Mouse (Mus musculus) forebrain, embryonic 15.5 days (tissue): ENCODE results near the gene Psg20. TPM values are rescaled to one million over a fixed set of nuclear protein-coding genes. Genes with fewer than 3 reads are reported as not detected.
"Not testable (repeated sequence)": the region's sequence is repeated elsewhere in the genome, so short reads cannot be mapped to it uniquely, and the experiment has no call there.

ENCODE experiments used
- ATAC-seq: fragments of 200-750 bp; cut with Nextera tagmentation; replicated peaks from 2 replicates; pipeline ENCODE4 v1.8.0; 2017; ENCODE audit warnings: mild to moderate bottlenecking, moderate TSS enrichment, moderate library complexity
- H3K27ac ChIP-seq: fragments of 300-500 bp; sonication (generic); replicated peaks from 2 replicates; pipeline ENCODE4 v1.5.1; 2015; ENCODE audit warnings: mild to moderate bottlenecking, inconsistent platforms
- H3K27me3 ChIP-seq: fragments of 300-500 bp; sonication (generic); 2 replicates; pipeline ENCODE4 v1.6.1; 2015; ENCODE audit warnings: inconsistent platforms
- H3K36me3 ChIP-seq: fragments of 300-500 bp; sonication (generic); 2 replicates; pipeline ENCODE4 v1.6.1; 2015; ENCODE audit warnings: mild to moderate bottlenecking, inconsistent platforms
- H3K4me1 ChIP-seq: fragments of 300-500 bp; sonication (generic); 2 replicates; pipeline ENCODE4 v1.6.1; 2015; ENCODE audit warnings: inconsistent platforms
- H3K4me2 ChIP-seq: fragments of 300-500 bp; sonication (generic); replicated peaks from 2 replicates; pipeline ENCODE4 v1.6.1; 2015; ENCODE audit warnings: mild to moderate bottlenecking, inconsistent platforms
- H3K4me3 ChIP-seq: fragments of 300-500 bp; sonication (generic); 2 replicates; pipeline ENCODE4 v1.5.1; 2015; ENCODE audit warnings: mild to moderate bottlenecking, inconsistent platforms
- H3K9ac ChIP-seq: fragments of 300-500 bp; sonication (generic); replicated peaks from 2 replicates; pipeline ENCODE4 v1.6.1; 2015; ENCODE audit warnings: mild to moderate bottlenecking, inconsistent platforms
- H3K9me3 ChIP-seq: fragments of 300-500 bp; sonication (generic); 2 replicates; pipeline ENCODE4 v1.6.1; 2016; ENCODE audit warnings: inconsistent platforms
- WGBS: fragments of 180-500 bp; shearing (Covaris S2); methylation state at CpG from one replicate; pipeline ENCODE4 v1.1.7; 2015; ENCODE audit warnings: mixed read lengths; 5-methylcytosine and 5-hydroxymethylcytosine counted together
- polyA plus RNA-seq: library from polyadenylated mRNA; unstranded; fragments of >200 nt; fragmentation: Nextera tagmentation; extraction: Ambion mirVana; gene quantifications from 2 replicates; pipeline ENCODE4 v1.2.1, GENCODE M21; 2015

Gene Psg20
- polyA plus RNA-seq, 1 experiment from 2014 or later = not detected

DNA sequence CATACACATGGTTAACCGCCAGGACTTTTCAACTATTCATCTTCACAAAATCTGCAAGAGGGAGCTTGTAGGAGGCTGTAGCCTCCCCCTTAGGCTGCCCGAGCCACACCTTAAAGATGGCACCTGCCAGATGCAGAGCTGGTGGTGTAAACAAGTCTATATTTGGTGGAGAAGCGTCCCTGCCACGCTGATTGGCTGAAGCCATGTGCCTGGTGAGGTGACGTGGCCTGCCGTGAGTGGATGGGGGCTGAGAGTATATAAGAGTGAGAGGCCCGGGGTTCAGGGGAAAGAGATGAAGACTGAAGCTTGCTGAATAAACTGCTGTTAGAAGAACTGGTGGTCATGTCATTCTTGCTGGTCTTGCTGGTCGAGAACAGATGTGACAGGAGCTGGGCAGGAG, 59.1 kb downstream of the Psg20 start:
- H3K9me3 ChIP-seq, H3K27me3 ChIP-seq, H3K27ac ChIP-seq, ATAC-seq, H3K9ac ChIP-seq, H3K4me1 ChIP-seq, H3K4me3 ChIP-seq, H3K36me3 ChIP-seq, H3K4me2 ChIP-seq: not testable (repeated sequence)
- 84% methylated on average over 8 of the region's 8 CpGs for WGBS

Other genes with a start within 250 kb of the Psg20 start
- gene Psg26, start 202.0 kb downstream of the Psg20 start, polyA plus RNA-seq = not detected in 2 replicates
- not detected in 2 replicates for gene Psg25, start 153.9 kb downstream of the Psg20 start, polyA plus RNA-seq
- gene Psg27, start 118.9 kb downstream of the Psg20 start, polyA plus RNA-seq = not detected in 2 replicates
- gene Psg23, start 69.7 kb downstream of the Psg20 start, polyA plus RNA-seq = not detected in 2 replicates
- gene Psg21, start 29.5 kb downstream of the Psg20 start, polyA plus RNA-seq = not detected in 2 replicates
- gene Psg22, start 31.9 kb upstream of the Psg20 start, polyA plus RNA-seq = not detected in 2 replicates
- gene Psg19, start 112.3 kb upstream of the Psg20 start, polyA plus RNA-seq = not detected in 2 replicates
- not detected in 2 replicates for gene Psg17, start 135.4 kb upstream of the Psg20 start, polyA plus RNA-seq
- gene Mill2, start 153.8 kb upstream of the Psg20 start, polyA plus RNA-seq = 0.13 and 0.29 TPM in 2 replicates
- 18.2 and 19.2 TPM in 2 replicates for gene Pglyrp1, start 185.1 kb upstream of the Psg20 start, polyA plus RNA-seq
- 26.5 and 27.9 TPM in 2 replicates for gene Ccdc61, start 224.2 kb upstream of the Psg20 start, polyA plus RNA-seq
- 17.6 and 18.0 TPM in 2 replicates for gene Nova2, start 239.7 kb upstream of the Psg20 start, polyA plus RNA-seq